Mouse (Mus musculus) small intestine, adult 2 months (tissue): ENCODE measurements around the gene Pld4. TPM values are rescaled to one million over a fixed set of nuclear protein-coding genes. Genes with fewer than 3 reads are reported as not detected.

Source experiments
- H3K27ac ChIP-seq: fragments of 200-500 bp; 2 replicates; pipeline ENCODE4 v1.5.1; 2012; ENCODE audit warnings: low read depth, low read length, control low read depth, inconsistent platforms; ENCODE audit not compliant: insufficient read depth
- H3K27me3 ChIP-seq: fragments of 200-500 bp; 2 replicates; pipeline ENCODE4 v1.6.1; 2012; ENCODE audit warnings: mild to moderate bottlenecking, moderate library complexity, low read length, inconsistent platforms; ENCODE audit not compliant: control insufficient read depth, insufficient read depth
- H3K36me3 ChIP-seq: fragments of 200-500 bp; 2 replicates; pipeline ENCODE4 v1.6.1; 2012; ENCODE audit warnings: mild to moderate bottlenecking, low read length, control low read depth, inconsistent platforms; ENCODE audit not compliant: control insufficient read depth, insufficient read depth
- H3K4me1 ChIP-seq: fragments of 200-500 bp; 2 replicates; pipeline ENCODE4 v1.6.1; 2012; ENCODE audit warnings: low read length, inconsistent platforms, mixed read lengths; ENCODE audit not compliant: control insufficient read depth, insufficient read depth, insufficient read length
- H3K4me3 ChIP-seq: fragments of 200-500 bp; 2 replicates; pipeline ENCODE4 v1.5.1; 2012; ENCODE audit warnings: low read depth, mild to moderate bottlenecking, control low read depth, inconsistent platforms, low read length, moderate library complexity
- CTCF ChIP-seq: fragments of 200-500 bp; IDR thresholded peaks from 2 replicates; pipeline ENCODE4 v1.5.1; 2012; ENCODE audit warnings: low read depth, mild to moderate bottlenecking, control low read depth, inconsistent platforms, low read length, moderate library complexity, mixed read lengths; ENCODE audit not compliant: insufficient replicate concordance, insufficient read length; ENCODE audit errors: extremely low read depth
- POLR2A ChIP-seq: fragments of 200-500 bp; IDR thresholded peaks from 2 replicates; pipeline ENCODE4 v1.6.1; 2012; ENCODE audit warnings: low read depth, mild to moderate bottlenecking, control low read depth, inconsistent platforms, low read length, moderate library complexity
- WGBS: fragments of 180-500 bp; shearing (Covaris S2); methylation state at CpG from one replicate; pipeline ENCODE4 v1.1.7; 2018; 5-methylcytosine and 5-hydroxymethylcytosine counted together
- polyA plus RNA-seq: library from polyadenylated mRNA; depleted of rRNA; stranded (reverse); fragments of >200 nt; gene quantifications from 2 replicates; pipeline ENCODE4 v1.2.3, GENCODE M21; 2012

Pld4 gene
- polyA plus RNA-seq, 1 experiment, result 28.2 TPM

- peaks cover 2% of the 10 kb centered on the region for H3K4me1 ChIP-seq
- 91% methylated on average over 31 of the region's 31 CpGs for WGBS
- TF ChIP-seq POLR2A, result no peak
- TF ChIP-seq CTCF, result no peak
Observed at GRCm38 (mm10) chr12:112738281-112739022, 22.0 kb upstream of the Pld4 start.

GRCm38 (mm10) chr12:112739023-112739568 is 21.4 kb upstream of the Pld4 start:
- Histone ChIP-seq H3K4me3 (no peak overlapping the region), H3K36me3 (peaks cover 54% of the 10 kb centered on the region), H3K27ac (no peak overlapping the region)

More at GRCm38 (mm10) chr12:112738281-112739022, 22.0 kb upstream of the Pld4 start:
- Histone ChIP-seq H3K27me3 (no peaks in the 10 kb centered on the region), H3K27ac (no peak overlapping the region), H3K36me3 (peaks cover 58% of the 10 kb centered on the region), H3K4me3 (no peak overlapping the region)

GRCm38 (mm10) chr12:112742768-112743167 is 17.7 kb upstream of the Pld4 start:
- no peaks in the 10 kb centered on the region for H3K27me3 ChIP-seq
- H3K36me3 ChIP-seq, result peaks cover 34% of the 10 kb centered on the region
- 52% methylated on average over 6 of the region's 6 CpGs for WGBS
- H3K4me3 ChIP-seq, result no peak overlapping the region
- peaks cover 3% of the 10 kb centered on the region for H3K4me1 ChIP-seq
- TF ChIP-seq POLR2A (no peak), CTCF (no peak)
- peak overlapping the region; percentile 8; the same call in 1 of the 2 replicates for H3K27ac ChIP-seq

More at GRCm38 (mm10) chr12:112739023-112739568, 21.4 kb upstream of the Pld4 start:
- TF ChIP-seq CTCF (no peak), POLR2A (no peak)
- Histone ChIP-seq H3K27me3 (no peaks in the 10 kb centered on the region), H3K4me1 (peaks cover 3% of the 10 kb centered on the region)
- whole genome bisulfite sequencing, result 94% methylated on average over 24 of the region's 24 CpGs

- H3K27me3 ChIP-seq, result no peaks in the 10 kb centered on the region
- H3K4me3 ChIP-seq, result peak overlapping the region; percentile 29
- WGBS, result 24% methylated on average over 25 of the region's 25 CpGs
- peak overlapping the region; percentile 8; the same call in 1 of the 2 replicates for H3K27ac ChIP-seq
- peaks cover 28% of the 10 kb centered on the region for H3K36me3 ChIP-seq
- H3K4me1 ChIP-seq, result peaks cover 3% of the 10 kb centered on the region
- TF ChIP-seq CTCF, result peak; percentile 90
- TF ChIP-seq POLR2A, result no peak
Observed at GRCm38 (mm10) chr12:112743168-112743975, 17.1 kb upstream of the Pld4 start.

GRCm38 (mm10) chr12:112744211-112744610 is 16.2 kb upstream of the Pld4 start:
- 85% methylated on average over 11 of the region's 11 CpGs for WGBS
- Histone ChIP-seq H3K4me1 (peaks cover 3% of the 10 kb centered on the region), H3K27ac (no peak overlapping the region), H3K36me3 (peaks cover 20% of the 10 kb centered on the region), H3K27me3 (no peaks in the 10 kb centered on the region), H3K4me3 (no peak overlapping the region)
- no peak for TF ChIP-seq CTCF
- no peak for TF ChIP-seq POLR2A

GRCm38 (mm10) chr12:112744891-112745580 is 15.4 kb upstream of the Pld4 start:
- H3K36me3 ChIP-seq, result peaks cover 16% of the 10 kb centered on the region
- 94% methylated on average over 10 of the region's 10 CpGs for whole genome bisulfite sequencing
- peaks cover 3% of the 10 kb centered on the region for H3K4me1 ChIP-seq
- TF ChIP-seq POLR2A, result no peak
- no peak for TF ChIP-seq CTCF
- H3K4me3 ChIP-seq, result no peak overlapping the region
- H3K27me3 ChIP-seq, result no peaks in the 10 kb centered on the region
- H3K27ac ChIP-seq, result no peak overlapping the region
